Mouse (Mus musculus) embryonic facial prominence, embryonic 15.5 days (tissue): ENCODE results near the gene BC052040. TPM values are rescaled to one million over a fixed set of nuclear protein-coding genes. Genes with fewer than 3 reads are reported as not detected.

Source experiments
- ATAC-seq: fragments of 200-750 bp; cut with Nextera tagmentation; 2 replicates; pipeline ENCODE4 v1.8.0; 2017; ENCODE audit warnings: low read depth, moderate TSS enrichment; ENCODE audit not compliant: insufficient number of reproducible peaks, low FRiP score, low TSS enrichment
- H3K27ac ChIP-seq: fragments of 300-500 bp; sonication (generic); replicated peaks from 2 replicates; pipeline ENCODE4 v1.5.1; 2015; ENCODE audit warnings: mild to moderate bottlenecking, inconsistent platforms
- H3K27me3 ChIP-seq: fragments of 300-500 bp; sonication (generic); 2 replicates; pipeline ENCODE4 v1.6.1; 2015; ENCODE audit warnings: inconsistent platforms
- H3K36me3 ChIP-seq: fragments of 300-500 bp; sonication (generic); 2 replicates; pipeline ENCODE4 v1.6.1; 2015; ENCODE audit warnings: mild to moderate bottlenecking, inconsistent platforms
- H3K4me1 ChIP-seq: fragments of 300-500 bp; sonication (generic); 2 replicates; pipeline ENCODE4 v1.6.1; 2015; ENCODE audit warnings: inconsistent platforms
- H3K4me2 ChIP-seq: fragments of 300-500 bp; sonication (generic); replicated peaks from 2 replicates; pipeline ENCODE4 v1.6.1; 2015; ENCODE audit warnings: mild to moderate bottlenecking, inconsistent platforms
- H3K4me3 ChIP-seq: fragments of 300-500 bp; sonication (generic); replicated peaks from 2 replicates; pipeline ENCODE4 v1.5.1; 2015; ENCODE audit warnings: mild to moderate bottlenecking, inconsistent platforms
- H3K9ac ChIP-seq: fragments of 300-500 bp; sonication (generic); 2 replicates; pipeline ENCODE4 v1.6.1; 2015; ENCODE audit warnings: inconsistent platforms
- H3K9me3 ChIP-seq: fragments of 300-500 bp; sonication (generic); replicated peaks from 2 replicates; pipeline ENCODE4 v1.6.1; 2016; ENCODE audit warnings: inconsistent platforms
- WGBS: fragments of 180-500 bp; shearing (Covaris S2); methylation state at CpG from one replicate; pipeline ENCODE4 v1.1.7; 2015; 5-methylcytosine and 5-hydroxymethylcytosine counted together
- polyA plus RNA-seq: library from polyadenylated mRNA; unstranded; fragments of >200 nt; fragmentation: Nextera tagmentation; extraction: Ambion mirVana; gene quantifications from 2 replicates; pipeline ENCODE4 v1.2.1, GENCODE M21; 2015

The BC052040 gene
- polyA plus RNA-seq, 1 experiment from 2014 or later: 11.5 TPM

- Histone ChIP-seq H3K27ac (no peak overlapping the region), H3K36me3 (no peaks in the 10 kb centered on the region), H3K9ac (no peak overlapping the region), H3K27me3 (no peaks in the 10 kb centered on the region), H3K4me1 (peaks cover 7% of the 10 kb centered on the region; the same call in 1 of the 2 replicates), H3K9me3 (no peaks in the 10 kb centered on the region), H3K4me3 (no peak overlapping the region), H3K4me2 (no peak overlapping the region)
- 63% methylated on average over 5 of the region's 5 CpGs for WGBS
- ATAC-seq: no peak
Observed at GRCm38 (mm10) chr2:115574802-115575201, 6.7 kb upstream of the BC052040 start.

- ATAC-seq: no peak
- peak overlapping the region; percentile 10; the same call in 1 of the 2 replicates for H3K4me3 ChIP-seq
- no peaks in the 10 kb centered on the region for H3K27me3 ChIP-seq
- H3K36me3 ChIP-seq: no peaks in the 10 kb centered on the region
- peak overlapping the region; percentile 32 for H3K4me2 ChIP-seq
- H3K4me1 ChIP-seq: peaks cover 14% of the 10 kb centered on the region
- H3K9me3 ChIP-seq: no peaks in the 10 kb centered on the region
- H3K27ac ChIP-seq: no peak overlapping the region
- H3K9ac ChIP-seq: no peak overlapping the region
- 30% methylated on average over 18 of the region's 18 CpGs for WGBS
Observed at GRCm38 (mm10) chr2:115579171-115579900, 2.2 kb upstream of the BC052040 start.

- Histone ChIP-seq H3K4me1 (peaks cover 14% of the 10 kb centered on the region), H3K4me2 (peak overlapping the region; percentile 32; the same call in 1 of the 2 replicates), H3K9me3 (no peaks in the 10 kb centered on the region), H3K27ac (no peak overlapping the region), H3K4me3 (no peak overlapping the region), H3K9ac (no peak overlapping the region), H3K36me3 (no peaks in the 10 kb centered on the region), H3K27me3 (no peaks in the 10 kb centered on the region)
- WGBS: 54% methylated on average over 6 of the region's 6 CpGs
- no peak for ATAC-seq
Observed at GRCm38 (mm10) chr2:115579976-115580375, 1.5 kb upstream of the BC052040 start.

- Histone ChIP-seq H3K9ac (peak overlapping the region; percentile 55), H3K4me1 (peaks cover 14% of the 10 kb centered on the region), H3K36me3 (no peaks in the 10 kb centered on the region), H3K9me3 (no peaks in the 10 kb centered on the region), H3K27me3 (no peaks in the 10 kb centered on the region), H3K4me3 (peak overlapping the region; percentile 80), H3K27ac (no peak overlapping the region; the same call in 1 of the 2 replicates), H3K4me2 (peak overlapping the region; percentile 75)
- WGBS: 67% methylated on average over 10 of the region's 10 CpGs
- ATAC-seq: no peak
Observed at GRCm38 (mm10) chr2:115581989-115582608, 583 bp downstream of the BC052040 start.

GRCm38 (mm10) chr2:115583776-115584175 is 2.3 kb downstream of the BC052040 start:
- no peak for ATAC-seq
- Histone ChIP-seq H3K4me1 (peaks cover 14% of the 10 kb centered on the region), H3K27me3 (no peaks in the 10 kb centered on the region), H3K4me3 (no peak overlapping the region), H3K9me3 (no peaks in the 10 kb centered on the region), H3K9ac (no peak overlapping the region), H3K27ac (no peak overlapping the region), H3K4me2 (no peak overlapping the region), H3K36me3 (no peaks in the 10 kb centered on the region)

GRCm38 (mm10) chr2:115590602-115591001 is 9.1 kb downstream of the BC052040 start:
- H3K27me3 ChIP-seq: no peaks in the 10 kb centered on the region
- no peak overlapping the region for H3K4me3 ChIP-seq
- 89% methylated on average over 2 of the region's 2 CpGs for WGBS
- no peak overlapping the region for H3K9ac ChIP-seq
- ATAC-seq: no peak
- H3K9me3 ChIP-seq: no peaks in the 10 kb centered on the region
- no peak overlapping the region for H3K27ac ChIP-seq
- peaks cover 11% of the 10 kb centered on the region for H3K4me1 ChIP-seq
- no peak overlapping the region for H3K4me2 ChIP-seq
- H3K36me3 ChIP-seq: no peaks in the 10 kb centered on the region

- H3K4me3 ChIP-seq: no peak overlapping the region
- H3K27me3 ChIP-seq: no peaks in the 10 kb centered on the region
- peak overlapping the region; percentile 28 for H3K27ac ChIP-seq
- 36% methylated on average over 2 of the region's 2 CpGs for WGBS
- H3K36me3 ChIP-seq: no peaks in the 10 kb centered on the region
- H3K9me3 ChIP-seq: no peaks in the 10 kb centered on the region
- peak; percentile 65; the same call in 1 of the 2 replicates for ATAC-seq
- peaks cover 11% of the 10 kb centered on the region for H3K4me1 ChIP-seq
- H3K4me2 ChIP-seq: no peak overlapping the region
- H3K9ac ChIP-seq: no peak overlapping the region
Observed at GRCm38 (mm10) chr2:115592651-115593119, 11.2 kb downstream of the BC052040 start.

- Histone ChIP-seq H3K9ac (no peak overlapping the region), H3K36me3 (no peaks in the 10 kb centered on the region), H3K9me3 (no peaks in the 10 kb centered on the region), H3K4me2 (no peak overlapping the region), H3K4me3 (no peak overlapping the region), H3K27ac (no peak overlapping the region), H3K27me3 (no peaks in the 10 kb centered on the region), H3K4me1 (peaks cover 19% of the 10 kb centered on the region)
- WGBS: 83% methylated on average over 10 of the region's 10 CpGs
- ATAC-seq: no peak
Observed at GRCm38 (mm10) chr2:115597017-115597416, 15.5 kb downstream of the BC052040 start.

GRCm38 (mm10) chr2:115598266-115598665 is 16.8 kb downstream of the BC052040 start:
- no peaks in the 10 kb centered on the region for H3K36me3 ChIP-seq
- H3K27ac ChIP-seq: no peak overlapping the region
- no peak for ATAC-seq
- no peaks in the 10 kb centered on the region for H3K27me3 ChIP-seq
- H3K9ac ChIP-seq: no peak overlapping the region
- H3K4me2 ChIP-seq: no peak overlapping the region
- H3K9me3 ChIP-seq: no peaks in the 10 kb centered on the region
- H3K4me1 ChIP-seq: 0 out of 2 replicates have a peak, but pooled peaks cover 9% of the 10 kb centered on the region
- 71% methylated on average over 5 of the region's 5 CpGs for WGBS
- H3K4me3 ChIP-seq: no peak overlapping the region

- Histone ChIP-seq H3K9me3 (no peaks in the 10 kb centered on the region), H3K4me1 (0 out of 2 replicates have a peak, but pooled peaks cover 9% of the 10 kb centered on the region), H3K27me3 (no peaks in the 10 kb centered on the region), H3K4me3 (no peak overlapping the region), H3K36me3 (no peaks in the 10 kb centered on the region), H3K4me2 (no peak overlapping the region), H3K9ac (no peak overlapping the region), H3K27ac (no peak overlapping the region)
- ATAC-seq: no peak
- WGBS: 47% methylated on average over 5 of the region's 5 CpGs
Observed at GRCm38 (mm10) chr2:115600724-115601123, 19.2 kb downstream of the BC052040 start.

- Histone ChIP-seq H3K4me2 (no peak overlapping the region), H3K9ac (no peak overlapping the region), H3K9me3 (no peaks in the 10 kb centered on the region), H3K27me3 (no peaks in the 10 kb centered on the region), H3K27ac (no peak overlapping the region), H3K4me3 (no peak overlapping the region), H3K4me1 (0 out of 2 replicates have a peak, but pooled peaks cover 9% of the 10 kb centered on the region), H3K36me3 (no peaks in the 10 kb centered on the region)
- no peak for ATAC-seq
- 89% methylated on average over 1 of the region's 1 CpGs for WGBS
Observed at GRCm38 (mm10) chr2:115601280-115601679, 19.8 kb downstream of the BC052040 start.
